In genomic region chr15:30173370-30173941, GRCm38 (mm10) we compare ENCODE assay signal across 9 mouse cellular contexts. TPM values are rescaled to one million over a fixed set of nuclear protein-coding genes. Genes with fewer than 3 reads are reported as not detected.
DNase-seq lines count a peak whose midpoint lies in the region; ATAC-seq lines count a peak whose summit lies in the region.
"Had no signal": no experiment of that assay in that cellular context is flagged by ENCODE, and none has a peak within 500 bp of the region (broad histone marks: within the 10 kb centered on the region; RNA-seq: fewer than 3 reads in every experiment).

No protein-coding gene starts in this region.

- peak overlapping the region; percentile 96 for H3K4me2 ChIP-seq in heart, embryonic 16.5 days (ENCODE audit: low read depth, low read length)
- H3K4me2 ChIP-seq in forebrain, embryonic 15.5 days (replicated peaks), result peak overlapping the region; percentile 57
- peak overlapping the region; percentile 82 for H3K4me2 ChIP-seq in neural tube, embryonic 12.5 days (replicated peaks)

- H3K27me3 ChIP-seq in heart, embryonic 16.5 days (ENCODE audit: control insufficient read depth, insufficient read depth, low read length), result peaks cover 33% of the 10 kb centered on the region
- H3K27me3 ChIP-seq in forebrain, embryonic 15.5 days, result no peaks in the 10 kb centered on the region
- H3K27me3 ChIP-seq in neural tube, embryonic 12.5 days (replicated peaks), result no peaks in the 10 kb centered on the region

- no peak for DNase-seq in heart, postnatal 4 days
- peak; percentile 55 for DNase-seq in cerebellum, adult 11-12 months
- DNase-seq in left cerebral cortex, adult 18-20 months (ENCODE audit: low spot score in 2 of 2), result peak; percentile 26 to 32
- no peak for DNase-seq in adrenal gland, postnatal 25 days

- peaks cover 5% of the 10 kb centered on the region; the same call in 1 of the 2 replicates for H3K4me1 ChIP-seq in heart, embryonic 16.5 days (ENCODE audit: control insufficient read depth, insufficient read depth, low read length)
- H3K4me1 ChIP-seq in forebrain, embryonic 15.5 days, result peaks cover 25% of the 10 kb centered on the region
- no peaks in the 10 kb centered on the region for H3K4me1 ChIP-seq in neural tube, embryonic 12.5 days

- ATAC-seq in heart, embryonic 16.5 days (replicated peaks; ENCODE audit: extremely low read depth, insufficient read depth, low FRiP score), result peak; percentile 14; the same call in 1 of the 2 replicates
- peak; percentile 75 for ATAC-seq in forebrain, embryonic 15.5 days (replicated peaks)
- ATAC-seq in neural tube, embryonic 12.5 days (ENCODE audit: low FRiP score, low read depth), result peak; percentile 83
- ATAC-seq in megakaryocyte progenitor cell, adult 5-6 weeks (replicated peaks; ENCODE audit: poor library complexity), result no peak

- H3K27ac ChIP-seq in heart, embryonic 16.5 days (ENCODE audit: low read length), result no peak overlapping the region
- peak overlapping the region; percentile 100 for H3K27ac ChIP-seq in forebrain, embryonic 15.5 days (replicated peaks)
- peak overlapping the region; percentile 96 for H3K27ac ChIP-seq in neural tube, embryonic 12.5 days

- H3K9ac ChIP-seq in heart, embryonic 16.5 days (ENCODE audit: low read length), result peak overlapping the region; percentile 57
- H3K9ac ChIP-seq in forebrain, embryonic 15.5 days (replicated peaks), result peak overlapping the region; percentile 98
- H3K9ac ChIP-seq in neural tube, embryonic 12.5 days, result peak overlapping the region; percentile 82

- 1% methylated on average over 29 of the region's 29 CpGs for whole genome bisulfite sequencing in heart, embryonic 16.5 days
- WGBS in forebrain, embryonic 15.5 days, result 0% methylated on average over 29 of the region's 29 CpGs
- WGBS in neural tube, embryonic 12.5 days, result under 1% methylated on average over 29 of the region's 29 CpGs

- H3K4me3 ChIP-seq in heart, embryonic 16.5 days (ENCODE audit: low read length), result peak overlapping the region; percentile 71
- H3K4me3 ChIP-seq in forebrain, embryonic 15.5 days, result peak overlapping the region; percentile 98
- peak overlapping the region; percentile 71 for H3K4me3 ChIP-seq in neural tube, embryonic 12.5 days

- H3K9me3 ChIP-seq in heart, embryonic 16.5 days (replicated peaks; ENCODE audit: control insufficient read depth, low read length), result no peaks in the 10 kb centered on the region
- no peaks in the 10 kb centered on the region for H3K9me3 ChIP-seq in forebrain, embryonic 15.5 days
- H3K9me3 ChIP-seq in neural tube, embryonic 12.5 days, result no peaks in the 10 kb centered on the region

- H3K36me3 ChIP-seq in heart, embryonic 16.5 days (ENCODE audit: control insufficient read depth, insufficient read depth), result no peaks in the 10 kb centered on the region
- no peaks in the 10 kb centered on the region for H3K36me3 ChIP-seq in forebrain, embryonic 15.5 days
- H3K36me3 ChIP-seq in neural tube, embryonic 12.5 days, result no peaks in the 10 kb centered on the region
- H3K36me3 ChIP-seq: G1E had no signal

RNA-seq across cellular contexts. Expression of gene Ctnnd2, which starts 1.1 kb away (rescaled TPM):
- 0.83 and 1.7 TPM in 2 replicates for polyA plus RNA-seq in heart, embryonic 16.5 days (2015; fragmentation: Nextera tagmentation; extraction: Ambion mirVana)
- total RNA-seq in heart, postnatal 4 days (2021), result under 1 TPM; 0.31 to 0.41 TPM
- 83.3 and 83.6 TPM in 2 replicates for polyA plus RNA-seq in forebrain, embryonic 15.5 days (2015; fragmentation: Nextera tagmentation; extraction: Ambion mirVana)
- total RNA-seq in left cerebral cortex, adult 18-20 months (2021), result 100 to 1,000 TPM; 223 to 236 TPM
- 41.4 and 41.6 TPM in 2 replicates for polyA plus RNA-seq in neural tube, embryonic 12.5 days (2016; fragmentation: Nextera tagmentation; extraction: Ambion mirVana)
- total RNA-seq in megakaryocyte progenitor cell, adult 5-6 weeks (2015), result 0.05 and 0.10 TPM in 2 replicates
- total RNA-seq in megakaryocyte progenitor cell, adult 5-6 weeks (2017), result 0.78 TPM in 1 of 2 replicates, not detected in the other
- 3.4 and 4.3 TPM in 2 replicates for total RNA-seq in adrenal gland, postnatal 25 days (2021)
- polyA plus RNA-seq: G1E had no signal

Comparison
In these comparisons a context has a peak if more than half of its experiments do, and no peak if none do; other contexts are left out.
1. DNase-seq: peak in cerebellum, adult 11-12 months (single experiment) and left cerebral cortex, adult 18-20 months (2 of 2); none in heart, postnatal 4 days (single experiment) and adrenal gland, postnatal 25 days (single experiment).
2. RNA of gene Ctnnd2, which starts 1.1 kb away (total RNA-seq): 223 to 236 TPM in left cerebral cortex, adult 18-20 months; 3.4 to 4.3 TPM in adrenal gland, postnatal 25 days, 0.31 to 0.41 TPM in heart, postnatal 4 days and 0.05 to 0.78 TPM in megakaryocyte progenitor cell, adult 5-6 weeks; every median in the first group is over 10 times any median in the second.
3. Peak in every context shown above with its lines, with median percentiles within 50 percentile points of each other: H3K4me2 ChIP-seq, H3K4me3 ChIP-seq and H3K9ac ChIP-seq.